Mouse (Mus musculus) liver, embryonic 14.5 days (tissue): Measurements from ENCODE around the gene Man2b1.

Experiments used
- CTCF ChIP-seq: IDR thresholded peaks from 2 replicates; pipeline ENCODE4 v1.5.1; 2016; ENCODE audit warnings: antibody characterized with exemption, low read depth, control low read depth
- EP300 ChIP-seq: IDR thresholded peaks from 2 replicates; pipeline ENCODE4 v1.6.1; 2016; ENCODE audit warnings: antibody characterized with exemption, low read depth

- TF ChIP-seq CTCF (peak; percentile 25; the same call in 1 of the 2 replicates), EP300 (no peak)
Measured at GRCm38 (mm10) chr8:85071514-85072281, 11.4 kb upstream of the Man2b1 start, which contains the start of gene Dhps.
